Mouse (Mus musculus): Measurements from ENCODE around the gene Ate1.
"Not testable (repeated sequence)": the region's sequence is repeated elsewhere in the genome, so short reads cannot be mapped to it uniquely, and the experiment has no call there.

Gene Ate1

GRCm38 (mm10) chr7:130520812-130521422, 748 bp upstream of the Ate1 start:
- no peak for DNase-seq (ENCODE audit: low read depth, low spot score)

GRCm38 (mm10) chr7:130519096-130520048, 797 bp downstream of the Ate1 start:
- DNase-seq (ENCODE audit: low read depth, low spot score), result peak; percentile 96

GRCm38 (mm10) chr7:130518213-130519095, 1.7 kb downstream of the Ate1 start:
- DNase-seq (ENCODE audit: low read depth, low spot score), result no peak

GRCm38 (mm10) chr7:130510243-130510642, 9.9 kb downstream of the Ate1 start:
- no peak for DNase-seq (ENCODE audit: low read depth, low spot score)

- DNase-seq (ENCODE audit: low read depth, low spot score), result no peak
Observed at GRCm38 (mm10) chr7:130503006-130503405, 17.2 kb downstream of the Ate1 start.

GRCm38 (mm10) chr7:130501499-130501898, 18.7 kb downstream of the Ate1 start:
- no peak for DNase-seq (ENCODE audit: low read depth, low spot score)

- peak; percentile 48 for DNase-seq (ENCODE audit: low read depth, low spot score)
Observed at GRCm38 (mm10) chr7:130493346-130493745, 26.8 kb downstream of the Ate1 start.

GRCm38 (mm10) chr7:130492026-130492425, 28.1 kb downstream of the Ate1 start:
- DNase-seq (ENCODE audit: low read depth, low spot score), result no peak

- DNase-seq (ENCODE audit: low read depth, low spot score), result not testable (repeated sequence)
Observed at GRCm38 (mm10) chr7:130479003-130479402, 41.2 kb downstream of the Ate1 start.

GRCm38 (mm10) chr7:130475970-130476369, 44.2 kb downstream of the Ate1 start:
- peak; percentile 26 for DNase-seq (ENCODE audit: low read depth, low spot score)

GRCm38 (mm10) chr7:130473881-130474280, 46.3 kb downstream of the Ate1 start:
- DNase-seq (ENCODE audit: low read depth, low spot score), result no peak

- DNase-seq (ENCODE audit: low read depth, low spot score), result no peak
Observed at GRCm38 (mm10) chr7:130472683-130473082, 47.5 kb downstream of the Ate1 start.

GRCm38 (mm10) chr7:130471045-130471444, 49.1 kb downstream of the Ate1 start:
- no peak for DNase-seq (ENCODE audit: low read depth, low spot score)

- DNase-seq (ENCODE audit: low read depth, low spot score), result no peak
Observed at GRCm38 (mm10) chr7:130455587-130456246, 64.5 kb downstream of the Ate1 start.

GRCm38 (mm10) chr7:130454226-130454625, 65.9 kb downstream of the Ate1 start:
- DNase-seq (ENCODE audit: low read depth, low spot score), result no peak

GRCm38 (mm10) chr7:130435776-130436175, 84.4 kb downstream of the Ate1 start:
- no peak for DNase-seq (ENCODE audit: low read depth, low spot score)

GRCm38 (mm10) chr7:130432141-130432540, 88.0 kb downstream of the Ate1 start:
- no peak for DNase-seq (ENCODE audit: low read depth, low spot score)

GRCm38 (mm10) chr7:130426586-130426985, 93.6 kb downstream of the Ate1 start:
- DNase-seq (ENCODE audit: low read depth, low spot score), result no peak

GRCm38 (mm10) chr7:130425991-130426390, 94.2 kb downstream of the Ate1 start:
- DNase-seq (ENCODE audit: low read depth, low spot score), result no peak

- DNase-seq (ENCODE audit: low read depth, low spot score), result no peak
Observed at GRCm38 (mm10) chr7:130419961-130420360, 100.2 kb downstream of the Ate1 start.

- no peak for DNase-seq (ENCODE audit: low read depth, low spot score)
Observed at GRCm38 (mm10) chr7:130407622-130408021, 112.5 kb downstream of the Ate1 start.
